Mouse (Mus musculus): ENCODE results near the gene Slc17a4.

- TF ChIP-seq EP300 (optimal IDR thresholded peaks at IDR 0.05) (no peak), CTCF (IDR thresholded peaks at IDR 0.05; ENCODE audit: low read depth) (no peak)
Measured at GRCm38 (mm10) chr13:23938699-23939098, 23.9 kb upstream of the Slc17a4 start.

Data from stomach, postnatal 0 days (tissue).